Mouse (Mus musculus): ENCODE results near the gene Rxylt1. TPM values are rescaled to one million over a fixed set of nuclear protein-coding genes. Genes with fewer than 3 reads are reported as not detected.

Gene Rxylt1
- total RNA-seq (2023), result 21.7 to 32.1 TPM (median 27.7 TPM) in 4 replicates

GRCm38 (mm10) chr10:122096980-122097844 lies at the start of gene Rxylt1:
TSS of gene Rxylt1 (minus strand) at chr10:122097371.

GRCm38 (mm10) chr10:122046904-122047726 lies 50.1 kb downstream of the Rxylt1 start, which contains the start of gene Srgap1:
TSS of gene Srgap1 (minus strand) at chr10:122047315.

Other genes with a start within 250 kb of the Rxylt1 start
- not detected in 4 replicates for gene Srgap1, start 50.1 kb downstream of the Rxylt1 start, total RNA-seq (2023)